Mouse (Mus musculus): ENCODE measurements at regions not wholly inside any gene's neighbourhood (a gene's known extent, or its start where the extent isn't known, plus 50 kb on each side); places are given as distances from the start of the nearest gene placed in this dataset.

DNA sequence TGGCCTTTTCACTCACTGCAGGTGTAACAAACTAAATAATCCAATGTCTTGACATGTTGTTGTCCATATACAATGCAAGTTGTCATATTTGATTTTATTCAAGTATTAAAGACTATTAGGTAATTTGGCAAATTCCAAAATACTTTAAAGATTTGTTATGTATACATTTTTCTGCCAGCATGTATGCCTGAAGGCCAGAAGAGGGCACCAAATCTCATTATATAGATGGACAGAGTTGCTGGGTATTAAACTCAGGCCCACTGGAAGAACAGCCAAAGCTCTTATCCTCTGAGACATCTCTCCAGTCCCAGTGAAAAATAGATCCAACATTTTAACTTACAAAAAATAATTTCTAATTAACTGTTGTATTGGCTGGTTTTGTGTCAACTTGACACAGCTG is 80.5 kb upstream of the Cenpq start:
- Histone ChIP-seq H3K4me3 (ENCODE audit: low read depth, low read length) (no peak overlapping the region), H3K9me3 (ENCODE audit: low read depth, low read length) (no peaks in the 10 kb centered on the region), H3K27ac (ENCODE audit: low read depth) (no peak overlapping the region), H3K27me3 (ENCODE audit: insufficient read depth, low read length) (no peaks in the 10 kb centered on the region), H3K9ac (no peak overlapping the region), H3K36me3 (ENCODE audit: insufficient read depth) (no peaks in the 10 kb centered on the region), H3K4me1 (ENCODE audit: insufficient read depth) (no peaks in the 10 kb centered on the region), H3K4me2 (no peak overlapping the region)
- DNase-seq (peak; percentile 3), ATAC-seq (ENCODE audit: insufficient read depth) (no peak)
- no peak for TF ChIP-seq CTCF (IDR thresholded peaks at IDR 0.05; ENCODE audit: low read depth)
